Mouse (Mus musculus) stomach, postnatal 0 days (tissue): ENCODE measurements around the gene Serp2.

Experiments
- CTCF ChIP-seq: IDR thresholded peaks from 2 replicates; pipeline ENCODE4 v1.5.1; 2016; ENCODE audit warnings: antibody characterized with exemption, low read depth, mild to moderate bottlenecking, moderate library complexity
- EP300 ChIP-seq: optimal IDR thresholded peaks from 2 replicates; pipeline ENCODE3; 2016; ENCODE audit warnings: antibody characterized with exemption

DNA sequence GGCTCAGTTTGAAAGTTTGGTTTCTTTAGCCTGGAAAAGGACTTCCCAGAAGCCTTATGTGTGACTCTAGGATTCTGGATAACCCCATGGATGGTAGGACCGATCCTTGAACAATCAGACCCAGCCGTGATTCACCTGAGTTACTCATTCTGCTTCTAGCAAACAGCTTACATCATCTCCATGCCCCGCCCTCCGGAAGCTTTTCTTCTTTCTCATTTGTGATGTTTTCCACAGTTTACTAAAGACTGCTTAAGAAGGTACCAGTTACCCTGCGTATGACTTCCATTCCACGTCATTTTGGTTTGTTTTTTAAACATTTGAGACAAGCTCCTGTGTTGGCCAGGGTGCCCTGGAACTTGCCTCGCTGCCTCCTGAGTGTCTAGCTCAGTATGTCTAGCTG, 13.6 kb upstream of the Serp2 start:
- TF ChIP-seq CTCF (no peak), EP300 (no peak)
